9 mouse cellular contexts compared by ENCODE assay signal in the genomic region with DNA sequence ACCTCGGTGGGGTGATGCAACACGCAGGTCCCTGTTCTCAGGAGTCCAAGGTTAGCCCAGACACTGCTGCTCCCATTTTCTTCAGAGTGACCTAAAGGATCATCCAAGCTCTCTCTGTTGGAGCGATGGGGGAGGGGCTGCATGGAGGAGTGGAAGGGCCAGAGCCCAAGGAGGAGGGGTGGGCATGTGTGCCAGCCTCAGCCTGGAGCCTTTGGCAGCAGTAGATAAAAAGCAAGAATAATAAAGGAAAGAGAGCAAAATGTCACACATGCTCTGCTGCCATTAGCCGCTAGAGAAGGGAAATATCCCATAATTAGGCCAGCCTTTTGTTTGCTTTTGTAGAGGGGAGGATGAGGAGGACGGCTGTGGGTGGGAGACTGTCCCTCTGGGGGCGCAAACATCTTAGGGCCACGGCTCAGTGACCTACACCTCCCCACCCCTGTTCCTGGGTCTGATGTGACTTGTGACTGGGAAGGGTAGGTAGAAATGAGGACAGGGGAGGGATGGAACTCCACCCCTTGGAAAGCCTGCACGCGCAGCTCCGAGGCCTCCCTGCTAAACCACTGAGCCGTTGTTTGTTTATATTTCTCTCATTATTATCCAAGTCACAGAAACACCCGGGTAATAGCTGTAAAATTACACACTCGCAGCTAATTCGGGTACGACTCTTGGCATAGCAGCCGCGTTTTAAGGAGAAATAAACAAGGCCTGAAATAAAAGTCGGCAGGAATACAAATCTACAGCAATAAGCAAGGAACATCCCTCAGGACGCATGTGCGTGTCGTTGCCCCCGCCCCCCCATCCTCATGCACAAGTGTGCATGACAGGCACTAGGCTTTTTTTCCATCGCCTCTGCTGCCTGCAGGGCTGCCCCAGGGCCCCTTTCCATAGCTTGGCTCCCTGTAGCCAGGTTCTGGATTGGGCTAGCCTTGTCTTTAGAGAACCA.
DNase-seq lines count a peak whose midpoint lies in the region; TF ChIP-seq lines count a peak whose summit lies in the region.
"Had no signal": no experiment of that assay in that cellular context is flagged by ENCODE, and none has a peak within 500 bp of the region (broad histone marks: within the 10 kb centered on the region; RNA-seq: fewer than 3 reads in every experiment).

No protein-coding gene starts in this region.

- peak overlapping the region; percentile 43 for H3K4me3 ChIP-seq in gastrocnemius, adult 2 months

- DNase-seq in gastrocnemius, adult 2 months: no peak
- DNase-seq in gastrocnemius, adult 18-20 months (ENCODE audit: low spot score): no peak
- DNase-seq in right cerebral cortex, adult 2 months (ENCODE audit: low spot score in 2 of 2): peak; percentile 11 to 33
- no peak for DNase-seq in right cerebral cortex, postnatal 14 days
- DNase-seq in kidney, postnatal 4 days: peak; percentile 49 to 63
- peak; percentile 34 for DNase-seq in telencephalon, adult 2 months (ENCODE audit: low read depth, low spot score)
- DNase-seq in frontal cortex, postnatal 10 days (ENCODE audit: low spot score in 2 of 2): no peak
- DNase-seq in spleen, adult 18-20 months: no peak
- DNase-seq: liver had no signal

- intact Hi-C loops in gastrocnemius, adult 2 months (cut with DNase I): no loop called here

- H3K27ac ChIP-seq in gastrocnemius, adult 2 months: 0 out of 2 replicates have a peak overlapping the region, but pooled peaks have one; percentile 28

- TF ChIP-seq CTCF in gastrocnemius, adult 2 months (IDR thresholded peaks at IDR 0.05): no peak

Comparison
In these comparisons a context has a peak if more than half of its experiments do, and no peak if none do; other contexts are left out.
1. DNase-seq: peak in right cerebral cortex, adult 2 months (2 of 2), kidney, postnatal 4 days (2 of 2) and telencephalon, adult 2 months (single experiment); none in gastrocnemius, adult 2 months (single experiment), gastrocnemius, adult 18-20 months (single experiment), right cerebral cortex, postnatal 14 days (single experiment), frontal cortex, postnatal 10 days (0 of 2) and spleen, adult 18-20 months (0 of 2).